Mouse (Mus musculus) kidney, adult 18-20 months (tissue): ENCODE data around the gene Ghdc.

Experiments used
- DNase-seq: peaks from one replicate; pipeline ENCODE4 v3.0.0; 2021

Ghdc gene

DNA sequence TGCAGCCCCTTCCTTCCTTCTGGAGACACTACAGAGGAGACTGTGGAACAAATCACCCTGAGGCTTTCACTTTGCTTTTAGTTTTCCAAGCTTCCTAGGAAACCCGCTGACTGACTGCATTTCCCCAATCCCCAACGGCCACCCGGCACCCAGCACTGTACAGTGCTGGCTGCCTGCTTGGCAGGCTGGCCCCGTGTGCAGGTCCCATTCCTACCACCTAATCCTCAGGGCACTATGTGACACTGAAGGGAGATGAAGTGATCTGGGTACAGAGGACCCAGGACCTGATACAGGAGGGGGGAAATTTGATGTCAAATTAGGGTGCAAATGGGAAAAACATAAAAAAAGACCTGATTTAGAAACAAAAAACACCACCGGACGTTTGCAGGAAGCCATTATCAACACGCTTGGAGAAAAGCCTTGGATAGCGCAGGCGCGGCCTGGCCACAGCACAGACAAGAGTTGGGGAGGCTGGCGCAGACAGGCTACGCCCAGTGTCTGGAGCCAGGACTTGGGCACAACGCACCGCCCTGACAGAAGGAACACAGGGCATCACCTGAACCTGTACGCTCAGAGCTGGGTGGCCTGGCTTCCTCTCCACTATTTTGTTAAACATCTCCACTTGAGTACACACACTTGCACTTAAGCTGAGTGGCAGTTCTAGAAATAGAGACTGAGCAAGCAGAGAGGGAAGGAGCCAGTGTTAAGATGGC, 11.2 kb upstream of the Ghdc start:
- DNase-seq = peak; percentile 22

GRCm38 (mm10) chr11:100780247-100780646, 9.5 kb upstream of the Ghdc start:
- no peak for DNase-seq

GRCm38 (mm10) chr11:100778069-100778468, 7.3 kb upstream of the Ghdc start:
- DNase-seq = no peak

GRCm38 (mm10) chr11:100775921-100776320, 5.2 kb upstream of the Ghdc start:
- no peak for DNase-seq

DNA sequence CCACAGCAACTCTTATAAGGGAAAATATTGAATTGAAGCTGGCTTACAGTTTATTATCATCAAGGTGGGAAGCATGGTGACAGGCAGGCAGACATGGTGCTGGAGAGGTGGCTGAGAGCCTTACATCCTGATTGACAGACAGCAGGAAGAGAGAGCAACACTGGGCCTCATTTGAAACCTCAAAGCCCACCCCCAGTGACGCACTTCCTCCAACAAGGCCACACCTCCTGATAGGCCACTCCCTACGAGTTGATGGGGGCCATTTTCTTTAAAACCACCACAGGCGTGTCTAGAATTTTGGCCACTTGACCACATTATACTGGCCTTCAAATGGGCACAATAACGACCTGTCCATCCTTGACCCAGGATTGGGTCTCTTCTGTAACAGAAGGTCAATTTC, 3.5 kb upstream of the Ghdc start:
- no peak for DNase-seq

- peak; percentile 17 for DNase-seq
Measured at GRCm38 (mm10) chr11:100769980-100770379, 777 bp downstream of the Ghdc start.

- DNase-seq = peak; percentile 41
Measured at GRCm38 (mm10) chr11:100767871-100768270, 2.9 kb downstream of the Ghdc start.

- peak; percentile 54 for DNase-seq
Measured at GRCm38 (mm10) chr11:100766726-100767125, 4.0 kb downstream of the Ghdc start.

DNA sequence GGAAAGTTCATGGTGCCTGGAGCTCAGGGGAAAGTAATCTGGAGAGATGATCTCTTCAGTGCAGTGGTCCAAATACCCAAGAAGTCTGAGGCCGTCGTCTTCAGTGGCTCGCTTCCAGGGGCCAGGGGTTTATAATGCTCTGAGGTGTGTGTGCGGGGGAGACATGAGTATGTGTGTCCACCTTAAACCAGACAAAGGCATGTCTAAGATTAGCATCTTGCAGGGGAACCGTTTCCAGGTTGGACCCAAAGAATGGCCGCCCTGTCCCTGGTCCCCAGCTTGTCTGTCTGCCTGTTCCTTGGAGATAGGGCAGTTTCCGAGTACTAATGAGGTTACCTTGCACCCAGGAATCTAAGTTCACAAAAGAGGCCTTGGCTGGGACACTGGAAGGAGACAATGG, 7.9 kb downstream of the Ghdc start, which contains the start of gene Hcrt:
Hcrt (minus strand) TSS at position 101 of the 400 bp plus-strand sequence.
- DNase-seq = no peak

DNA sequence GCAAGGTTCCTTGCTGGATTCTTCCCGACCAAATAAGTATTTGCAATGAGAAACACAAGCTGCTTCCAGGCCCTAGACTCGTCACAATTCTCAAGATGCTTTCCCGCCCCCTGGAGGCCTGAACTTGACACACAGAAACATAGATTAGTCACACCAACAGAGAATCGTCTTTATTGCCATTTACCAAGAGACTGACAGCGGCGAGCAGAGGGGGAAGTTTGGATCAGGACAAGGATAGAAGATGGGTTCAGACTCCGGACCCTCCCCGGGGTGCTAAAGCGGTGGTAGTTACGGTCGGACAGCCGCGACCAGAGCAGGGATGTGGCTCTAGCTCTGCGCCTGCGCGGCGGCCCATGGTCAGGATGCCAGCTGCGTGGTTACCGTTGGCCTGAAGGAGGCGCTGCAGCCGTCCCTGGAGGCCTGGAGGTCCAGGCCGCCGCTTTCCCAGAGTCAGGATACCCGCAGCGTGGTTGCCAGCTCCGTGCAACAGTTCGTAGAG, 9.2 kb downstream of the Ghdc start:
- DNase-seq = peak; percentile 89

GRCm38 (mm10) chr11:100759611-100760233, 11.0 kb downstream of the Ghdc start, which contains the start of gene Kcnh4:
Kcnh4 (minus strand) TSS chr11:100759942.
- DNase-seq = peak; percentile 13

DNA sequence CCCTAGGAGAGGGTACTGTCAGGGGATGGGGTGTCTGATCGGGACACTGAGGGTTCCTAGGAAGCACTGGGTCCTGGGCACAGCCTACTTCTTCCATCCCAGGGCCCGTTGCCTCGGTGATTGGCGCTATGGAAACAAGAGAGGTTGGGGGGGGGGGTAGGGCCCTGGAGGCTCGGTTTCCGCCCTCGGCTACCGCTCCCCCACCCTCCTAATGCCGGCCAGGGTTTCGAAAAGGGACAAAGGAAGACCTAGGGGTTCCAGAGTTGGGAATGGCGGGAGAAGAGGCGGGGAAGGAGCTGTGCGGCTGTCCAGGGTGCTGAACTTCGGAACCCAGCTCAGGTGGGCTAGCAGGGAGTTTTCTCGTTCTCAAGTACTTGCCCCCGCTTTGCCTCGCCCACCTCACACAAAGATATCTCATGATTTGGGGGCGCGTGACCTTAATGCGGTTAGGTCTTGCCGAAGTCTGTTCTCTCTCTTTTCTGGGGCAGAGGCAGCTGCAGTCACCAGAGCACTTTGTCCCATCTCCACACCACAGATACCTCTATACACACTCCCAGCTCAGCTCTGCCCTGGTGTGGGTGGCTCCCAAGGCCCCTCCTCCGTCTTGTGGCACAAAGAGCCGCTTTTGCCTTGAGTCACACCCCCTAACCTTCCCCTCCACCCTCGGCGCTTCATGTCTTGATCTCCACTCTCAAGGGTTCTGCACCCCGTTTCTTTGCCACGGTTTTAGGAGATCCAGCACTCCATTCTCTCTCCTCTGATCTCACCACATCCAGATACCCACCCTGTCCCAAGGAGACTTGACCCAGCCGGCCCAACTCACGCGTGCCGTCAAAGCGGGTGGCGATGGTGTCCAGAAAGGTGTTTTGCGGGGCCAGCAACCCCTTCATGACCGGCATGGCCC, 11.8 kb downstream of the Ghdc start:
- DNase-seq = peak; percentile 59

- no peak for DNase-seq
Measured at GRCm38 (mm10) chr11:100757566-100757965, 13.2 kb downstream of the Ghdc start.

GRCm38 (mm10) chr11:100756476-100756875, 14.3 kb downstream of the Ghdc start:
- no peak for DNase-seq

DNA sequence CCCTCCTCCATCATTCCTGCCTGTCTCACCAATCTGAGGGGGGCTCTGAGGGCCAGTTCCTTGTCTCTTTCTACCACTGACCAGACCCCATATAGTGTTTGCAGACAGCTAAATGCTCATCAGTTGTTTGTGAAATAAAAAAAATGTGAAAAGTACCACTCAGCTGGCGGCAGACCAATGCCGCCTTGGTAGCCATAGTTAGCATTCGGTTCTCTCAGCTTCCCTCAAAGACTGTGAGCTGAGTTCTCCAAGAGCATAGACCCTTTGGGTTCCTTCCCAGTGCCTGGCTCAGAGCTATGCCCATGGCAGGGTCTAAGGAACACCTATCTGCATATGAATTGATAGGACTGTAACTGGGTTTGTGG, 16.1 kb downstream of the Ghdc start:
- DNase-seq = no peak

DNA sequence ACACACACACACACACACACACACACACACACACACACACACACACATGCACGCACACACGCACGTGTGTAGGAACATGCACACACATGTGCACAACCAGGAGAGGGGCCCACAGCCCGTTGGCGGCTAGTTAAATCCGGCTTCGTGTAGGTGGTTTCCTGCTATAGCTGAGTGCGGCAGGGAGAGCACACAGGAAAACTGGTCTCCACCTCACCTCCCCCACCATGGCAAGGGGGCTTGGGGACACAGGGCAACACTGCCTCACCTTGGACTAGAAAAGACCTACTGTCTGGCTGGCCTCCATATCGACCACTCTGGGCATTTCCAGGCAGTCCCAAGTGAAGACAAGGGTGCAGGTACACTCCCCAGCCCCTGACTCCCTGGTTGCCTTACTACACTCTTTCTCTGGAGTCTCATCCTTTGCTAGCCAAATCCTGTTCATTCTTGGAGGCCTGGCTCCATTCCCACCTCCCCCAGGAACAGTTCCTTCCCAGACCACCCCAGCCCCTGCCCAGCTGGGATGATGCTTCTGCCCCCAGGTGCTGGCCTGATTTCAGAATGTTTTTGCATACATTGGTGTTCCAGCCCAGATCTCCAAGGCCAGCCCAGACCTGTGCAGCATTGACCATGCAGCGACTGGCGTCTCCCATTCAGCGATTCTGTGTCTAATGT, 16.6 kb downstream of the Ghdc start:
- no peak for DNase-seq

DNA sequence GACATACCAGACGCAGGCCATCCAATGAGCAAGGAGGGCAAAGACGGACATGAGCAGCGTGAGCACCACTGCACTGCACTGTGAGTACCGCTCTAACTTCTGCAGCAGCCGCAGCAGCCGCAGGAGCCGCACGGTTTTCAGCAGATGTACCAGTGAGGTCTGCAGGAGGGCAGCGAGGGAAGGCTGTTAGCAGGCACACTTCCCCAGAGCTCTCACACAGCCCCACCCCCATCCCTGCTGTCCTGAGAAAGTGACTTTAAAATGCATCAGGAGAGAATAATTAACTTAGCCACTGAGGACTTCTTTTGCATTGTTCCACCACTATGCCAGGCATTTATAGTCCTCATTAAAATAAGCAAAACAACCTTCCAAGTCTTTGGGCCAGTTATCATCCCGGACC, 18.5 kb downstream of the Ghdc start:
- DNase-seq = no peak

GRCm38 (mm10) chr11:100750127-100750526, 20.6 kb downstream of the Ghdc start:
- no peak for DNase-seq

GRCm38 (mm10) chr11:100749469-100749868, 21.3 kb downstream of the Ghdc start:
- no peak for DNase-seq

GRCm38 (mm10) chr11:100748620-100749019, 22.1 kb downstream of the Ghdc start:
- no peak for DNase-seq

GRCm38 (mm10) chr11:100747114-100747513, 23.6 kb downstream of the Ghdc start:
- DNase-seq = no peak

DNA sequence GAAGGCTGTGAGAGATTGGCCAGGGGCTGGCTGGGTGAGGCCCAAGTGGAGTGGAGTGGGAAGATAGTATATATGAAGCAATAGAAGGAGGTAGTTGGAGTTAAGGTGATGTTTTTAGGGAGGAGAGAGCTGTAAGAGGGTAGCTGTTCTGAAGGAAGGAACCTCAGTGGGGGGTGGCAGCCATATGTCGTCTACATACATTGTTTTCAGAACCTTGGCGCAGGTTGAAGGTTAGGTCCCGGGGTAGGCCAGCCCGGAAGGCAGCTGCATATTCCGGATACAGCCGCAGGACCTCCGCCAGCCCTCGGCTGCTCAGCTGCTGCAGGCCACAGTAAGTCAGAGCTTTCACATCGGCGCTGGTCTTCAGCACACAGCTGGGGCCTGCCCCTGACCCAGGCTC, 24.2 kb downstream of the Ghdc start:
- DNase-seq = no peak

- DNase-seq = peak; percentile 52
Measured at GRCm38 (mm10) chr11:100745085-100745484, 25.7 kb downstream of the Ghdc start.
